Mouse (Mus musculus): Measurements from ENCODE around the gene Cd55b. TPM values are rescaled to one million over a fixed set of nuclear protein-coding genes. Genes with fewer than 3 reads are reported as not detected.
A peak's percentile ranks its signal among the peaks of the same experiment; 100 is the strongest.

Gene Cd55b
- total RNA-seq, 2 experiments from 2014 or later, result not detected

GRCm38 (mm10) chr1:130342429-130342828, 80.4 kb downstream of the Cd55b start:
- peak; percentile 94 for ATAC-seq (replicated peaks; ENCODE audit: poor library complexity)

Other genes with a start within 250 kb of the Cd55b start
- gene Cd55, start 39.7 kb upstream of the Cd55b start, total RNA-seq (2015), result 9.0 and 20.6 TPM in 2 replicates
- gene Cd55, start 39.7 kb upstream of the Cd55b start, total RNA-seq (2017), result 3.9 and 5.6 TPM in 2 replicates
- not detected in 2 replicates for gene Zp3r, start 206.6 kb upstream of the Cd55b start, total RNA-seq (2015)
- not detected in 2 replicates for gene Zp3r, start 206.6 kb upstream of the Cd55b start, total RNA-seq (2017)
- not detected in 2 replicates for gene C4bp, start 238.6 kb upstream of the Cd55b start, total RNA-seq (2015)
- not detected in 2 replicates for gene C4bp, start 238.6 kb upstream of the Cd55b start, total RNA-seq (2017)

Measured in megakaryocyte progenitor cell, adult 5-6 weeks (primary cell).